Mouse (Mus musculus): ENCODE results near the gene Hsd11b2.

The Hsd11b2 gene

GRCm38 (mm10) chr8:105483212-105484029 is 35.1 kb upstream of the Hsd11b2 start:
- in situ Hi-C loops (cut with MboI; ENCODE audit: unreplicated experiment in 2 of 2), result no loop called here

- in situ Hi-C loops (cut with MboI; ENCODE audit: unreplicated experiment in 2 of 2), result no loop called here
Observed at GRCm38 (mm10) chr8:105484030-105484368, 34.6 kb upstream of the Hsd11b2 start.

- in situ Hi-C loops (cut with MboI; ENCODE audit: unreplicated experiment in 2 of 2), result no loop called here
Observed at GRCm38 (mm10) chr8:105484392-105484791, 34.2 kb upstream of the Hsd11b2 start.

- in situ Hi-C loops (cut with MboI; ENCODE audit: unreplicated experiment in 2 of 2), result no loop called here
Observed at GRCm38 (mm10) chr8:105488082-105488481, 30.5 kb upstream of the Hsd11b2 start.

GRCm38 (mm10) chr8:105489281-105489680 is 29.3 kb upstream of the Hsd11b2 start:
- in situ Hi-C loops (cut with MboI; ENCODE audit: unreplicated experiment in 2 of 2), result no loop called here

- in situ Hi-C loops (cut with MboI; ENCODE audit: unreplicated experiment in 2 of 2), result no loop called here
Observed at GRCm38 (mm10) chr8:105493495-105493894, 25.1 kb upstream of the Hsd11b2 start.

- in situ Hi-C loops (cut with MboI; ENCODE audit: unreplicated experiment in 2 of 2), result no loop called here
Observed at GRCm38 (mm10) chr8:105494566-105494965, 24.0 kb upstream of the Hsd11b2 start.

- in situ Hi-C loops (cut with MboI; ENCODE audit: unreplicated experiment in 2 of 2), result no loop called here
Observed at GRCm38 (mm10) chr8:105495350-105496302, 22.9 kb upstream of the Hsd11b2 start.

GRCm38 (mm10) chr8:105496439-105497180 is 21.9 kb upstream of the Hsd11b2 start, which contains the start of gene Zdhhc1:
Gene Zdhhc1, minus strand, starts transcription at chr8:105496902.
- in situ Hi-C loops (cut with MboI; ENCODE audit: unreplicated experiment in 2 of 2), result no loop called here

- in situ Hi-C loops (cut with MboI; ENCODE audit: unreplicated experiment in 2 of 2), result no loop called here
Observed at GRCm38 (mm10) chr8:105499787-105500186, 18.8 kb upstream of the Hsd11b2 start.

GRCm38 (mm10) chr8:105504617-105505016 is 13.9 kb upstream of the Hsd11b2 start:
- in situ Hi-C loops (cut with MboI; ENCODE audit: unreplicated experiment in 2 of 2), result no loop called here

- in situ Hi-C loops (cut with MboI; ENCODE audit: unreplicated experiment in 2 of 2), result no loop called here
Observed at GRCm38 (mm10) chr8:105506977-105507376, 11.6 kb upstream of the Hsd11b2 start.

- in situ Hi-C loops (cut with MboI; ENCODE audit: unreplicated experiment in 2 of 2), result no loop called here
Observed at GRCm38 (mm10) chr8:105508758-105509157, 9.8 kb upstream of the Hsd11b2 start.

- in situ Hi-C loops (cut with MboI; ENCODE audit: unreplicated experiment in 2 of 2), result no loop called here
Observed at GRCm38 (mm10) chr8:105509997-105510735, 8.4 kb upstream of the Hsd11b2 start.

- in situ Hi-C loops (cut with MboI; ENCODE audit: unreplicated experiment in 2 of 2), result no loop called here
Observed at GRCm38 (mm10) chr8:105514194-105514593, 4.4 kb upstream of the Hsd11b2 start.

GRCm38 (mm10) chr8:105514656-105515055 is 3.9 kb upstream of the Hsd11b2 start:
- in situ Hi-C loops (cut with MboI; ENCODE audit: unreplicated experiment in 2 of 2), result loop anchor here (5.0 kb wide), 1 partner anchor 38 kb away; no protein-coding TSS in a partner anchor

GRCm38 (mm10) chr8:105516018-105516645 is 2.4 kb upstream of the Hsd11b2 start:
- in situ Hi-C loops (cut with MboI; ENCODE audit: unreplicated experiment in 2 of 2), result loop anchor here (5.0 kb wide), 1 partner anchor 36 kb away; no protein-coding TSS in a partner anchor

- in situ Hi-C loops (cut with MboI; ENCODE audit: unreplicated experiment in 2 of 2), result loop anchor here (5.0 kb wide), 1 partner anchor 35 kb away; no protein-coding TSS in a partner anchor
Observed at GRCm38 (mm10) chr8:105517346-105517745, 1.2 kb upstream of the Hsd11b2 start.

- in situ Hi-C loops (cut with MboI; ENCODE audit: unreplicated experiment in 2 of 2), result loop anchor here (5.0 kb wide), 1 partner anchor 33 kb away; no protein-coding TSS in a partner anchor
Observed at GRCm38 (mm10) chr8:105519591-105519990, 1.0 kb downstream of the Hsd11b2 start.
